Mouse (Mus musculus): Measurements from ENCODE around the gene Rnf8.

DNA sequence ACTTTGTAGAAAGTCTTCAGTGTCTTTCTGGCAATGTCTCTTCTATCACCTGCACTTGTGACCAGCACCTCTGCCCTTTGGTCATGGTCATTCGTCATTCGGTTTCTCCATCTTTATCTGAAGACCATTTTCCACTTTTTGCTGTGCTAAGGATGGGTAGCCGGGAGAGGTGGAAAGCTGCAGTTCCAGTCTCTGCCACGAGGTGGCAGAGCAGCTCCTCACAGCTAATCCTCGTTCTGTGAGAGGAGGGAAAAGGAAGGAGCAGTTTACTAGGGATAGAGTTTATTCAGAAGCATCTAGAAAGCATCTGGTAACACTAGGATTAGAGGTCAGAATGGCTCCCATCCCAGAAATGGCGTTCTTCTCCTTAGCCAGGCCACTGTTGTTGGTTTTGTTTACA, 11.3 kb upstream of the Rnf8 start:
- peak; percentile 68 for TF ChIP-seq CTCF (IDR thresholded peaks at IDR 0.05; ENCODE audit: low read depth, low read length)
- no peak for TF ChIP-seq POLR2A (IDR thresholded peaks at IDR 0.05; ENCODE audit: borderline replicate concordance, low read depth, low read length)
